Mouse (Mus musculus) CH12.LX (cell line): ENCODE measurements around the gene Ubqln1.

Source experiments
- CTCF ChIP-seq, 2 experiments: IDR thresholded peaks in 1 of 2; conservative IDR thresholded peaks in 1 of 2; 2 replicates each; pipeline ENCODE4 v1.5.1; 2011 to 2012; ENCODE audit warnings: low read depth in 2 of 2, low read length in 2 of 2, improper control_type of control experiment in 1 of 2, inconsistent platforms in 1 of 2, mild to moderate bottlenecking in 1 of 2, moderate library complexity in 1 of 2
- POLR2AphosphoS2 ChIP-seq: IDR thresholded peaks from 2 replicates; pipeline ENCODE4 v1.6.1; 2011; ENCODE audit warnings: low read depth, low read length, improper control_type of control experiment

GRCm38 (mm10) chr13:58156031-58156430 is 59.4 kb downstream of the Ubqln1 start:
- TF ChIP-seq CTCF (conservative IDR thresholded peaks at IDR 0.05 in 1 of 2, IDR thresholded peaks at IDR 0.05 in 1 of 2; ENCODE audit: low read depth in 2 of 2, low read length in 2 of 2) (no peak; a peak in 1 of 4 replicates), POLR2AphosphoS2 (no peak)
